Mouse (Mus musculus) adrenal gland, postnatal 25 days (tissue): ENCODE results near the gene Map3k13. TPM values are rescaled to one million over a fixed set of nuclear protein-coding genes. Genes with fewer than 3 reads are reported as not detected.
"Not testable (repeated sequence)": the region's sequence is repeated elsewhere in the genome, so short reads cannot be mapped to it uniquely, and the experiment has no call there.

Experiments
- DNase-seq: peaks from one replicate; pipeline ENCODE4 v3.0.0; 2021; ENCODE audit warnings: mixed read lengths
- long read RNA-seq: library from polyadenylated mRNA; stranded (forward); transcript quantifications from one replicate; pipeline ENCODE4 v2.0.0, GENCODE M21; 2021
- total RNA-seq: library from RNA; stranded (reverse); gene quantifications from 2 replicates; pipeline ENCODE4 v1.2.3, GENCODE M21; 2021

Map3k13 gene
- 1.0 and 1.2 TPM in 2 replicates for total RNA-seq
- long read RNA-seq, partial matches to known transcripts, result 0 of 5 reads
- long read RNA-seq, other reads (novel, unspliced or antisense), result 5 of 5 reads

GRCm38 (mm10) chr16:21793875-21794696 is at the start of gene Map3k13:
TSS of gene Map3k13 (plus strand) at chr16:21794346.
- peak; percentile 95 for DNase-seq

GRCm38 (mm10) chr16:21758447-21758846 is 35.7 kb upstream of the Map3k13 start:
- no peak for DNase-seq

- DNase-seq, result no peak
Measured at GRCm38 (mm10) chr16:21768255-21768654, 25.9 kb upstream of the Map3k13 start.

- DNase-seq, result no peak
Measured at GRCm38 (mm10) chr16:21769667-21770066, 24.5 kb upstream of the Map3k13 start.

- no peak for DNase-seq
Measured at GRCm38 (mm10) chr16:21774725-21775124, 19.4 kb upstream of the Map3k13 start.

- no peak for DNase-seq
Measured at GRCm38 (mm10) chr16:21778293-21778866, 15.8 kb upstream of the Map3k13 start.

- DNase-seq, result no peak
Measured at GRCm38 (mm10) chr16:21779149-21779548, 15.0 kb upstream of the Map3k13 start.

- no peak for DNase-seq
Measured at GRCm38 (mm10) chr16:21781277-21781676, 12.9 kb upstream of the Map3k13 start.

- DNase-seq, result no peak
Measured at GRCm38 (mm10) chr16:21781895-21782294, 12.3 kb upstream of the Map3k13 start.

- no peak for DNase-seq
Measured at GRCm38 (mm10) chr16:21782807-21783206, 11.3 kb upstream of the Map3k13 start.

GRCm38 (mm10) chr16:21785000-21785399 is 9.1 kb upstream of the Map3k13 start:
- no peak for DNase-seq

- DNase-seq, result no peak
Measured at GRCm38 (mm10) chr16:21786317-21786716, 7.8 kb upstream of the Map3k13 start.

- peak; percentile 82 for DNase-seq
Measured at GRCm38 (mm10) chr16:21787516-21788353, 6.4 kb upstream of the Map3k13 start, which contains the start of gene Ehhadh. TSS of gene Ehhadh (minus strand) at chr16:21787807.

GRCm38 (mm10) chr16:21788581-21788980 is 5.6 kb upstream of the Map3k13 start:
- no peak for DNase-seq

GRCm38 (mm10) chr16:21789180-21789579 is 5.0 kb upstream of the Map3k13 start:
- DNase-seq, result no peak

GRCm38 (mm10) chr16:21790469-21790868 is 3.7 kb upstream of the Map3k13 start:
- no peak for DNase-seq

GRCm38 (mm10) chr16:21791779-21792178 is 2.4 kb upstream of the Map3k13 start:
- DNase-seq, result no peak

- DNase-seq, result not testable (repeated sequence)
Measured at GRCm38 (mm10) chr16:21793080-21793810, 901 bp upstream of the Map3k13 start.

- no peak for DNase-seq
Measured at GRCm38 (mm10) chr16:21794697-21795045, 525 bp downstream of the Map3k13 start.

- DNase-seq, result no peak
Measured at GRCm38 (mm10) chr16:21795071-21795470, 925 bp downstream of the Map3k13 start.

- DNase-seq, result no peak
Measured at GRCm38 (mm10) chr16:21804258-21804657, 10.1 kb downstream of the Map3k13 start.

- no peak for DNase-seq
Measured at GRCm38 (mm10) chr16:21806892-21807291, 12.7 kb downstream of the Map3k13 start.
